Mouse (Mus musculus) left cerebral cortex, adult 9 months (tissue): ENCODE measurements around the gene Fbrsl1.
A peak's percentile ranks its signal among the peaks of the same experiment; 100 is the strongest.

Source experiments
- DNase-seq, 2 experiments: peaks; one replicate each; pipeline ENCODE4 v3.0.0; 2022; ENCODE audit warnings: low spot score in 2 of 2

The Fbrsl1 gene

GRCm38 (mm10) chr5:110415806-110416700 lies 32.2 kb downstream of the Fbrsl1 start:
- no peak for DNase-seq

GRCm38 (mm10) chr5:110415022-110415421 lies 33.3 kb downstream of the Fbrsl1 start:
- no peak for DNase-seq

- DNase-seq: no peak
Measured at GRCm38 (mm10) chr5:110413018-110413417, 35.3 kb downstream of the Fbrsl1 start.

GRCm38 (mm10) chr5:110410386-110410785 lies 37.9 kb downstream of the Fbrsl1 start:
- no peak for DNase-seq

- DNase-seq: no peak
Measured at GRCm38 (mm10) chr5:110408967-110409366, 39.3 kb downstream of the Fbrsl1 start.

GRCm38 (mm10) chr5:110406065-110406714 lies 42.1 kb downstream of the Fbrsl1 start:
- no peak for DNase-seq

DNA sequence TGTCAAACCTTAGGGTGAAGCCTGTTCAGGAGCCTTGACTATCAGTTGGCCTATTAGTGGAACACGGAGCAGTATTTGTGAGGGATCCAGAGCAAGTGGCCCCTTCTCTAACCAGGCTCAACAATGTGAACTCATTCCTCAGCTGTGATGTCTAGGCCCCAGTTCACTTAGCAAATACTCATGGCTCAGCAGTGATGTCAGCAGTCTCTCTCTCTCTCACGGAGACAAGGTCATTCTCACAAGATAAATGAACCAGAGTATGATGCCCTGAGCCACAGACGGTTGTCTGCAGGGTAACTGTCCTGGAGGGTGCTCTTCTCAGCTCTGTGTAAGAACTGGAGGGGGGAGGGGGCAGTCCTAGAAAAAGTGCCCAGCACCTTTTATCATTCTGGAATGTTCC lies 44.4 kb downstream of the Fbrsl1 start:
- DNase-seq: no peak

GRCm38 (mm10) chr5:110402557-110402956 lies 45.7 kb downstream of the Fbrsl1 start:
- DNase-seq: no peak

DNA sequence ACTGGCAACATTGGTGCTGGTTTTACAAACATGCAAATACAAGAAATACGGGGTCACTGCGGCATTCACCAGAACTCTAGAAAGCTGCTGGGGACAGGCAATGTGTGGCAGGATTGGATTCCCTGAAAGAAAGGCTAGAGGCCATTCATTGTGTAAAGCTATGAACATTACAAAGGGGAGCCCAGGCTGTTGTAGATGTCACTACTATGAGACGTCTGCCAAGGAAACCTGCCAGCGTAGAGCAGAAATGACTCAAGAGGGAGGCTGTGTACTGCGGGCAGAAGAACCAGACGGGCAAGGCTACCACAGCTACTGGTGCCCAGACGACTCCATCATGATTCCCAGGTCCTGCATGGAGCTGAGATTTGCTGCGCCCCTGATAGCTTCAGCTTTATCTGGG lies 47.2 kb downstream of the Fbrsl1 start:
- no peak for DNase-seq

GRCm38 (mm10) chr5:110395006-110395661 lies 53.2 kb downstream of the Fbrsl1 start:
- DNase-seq: no peak

DNA sequence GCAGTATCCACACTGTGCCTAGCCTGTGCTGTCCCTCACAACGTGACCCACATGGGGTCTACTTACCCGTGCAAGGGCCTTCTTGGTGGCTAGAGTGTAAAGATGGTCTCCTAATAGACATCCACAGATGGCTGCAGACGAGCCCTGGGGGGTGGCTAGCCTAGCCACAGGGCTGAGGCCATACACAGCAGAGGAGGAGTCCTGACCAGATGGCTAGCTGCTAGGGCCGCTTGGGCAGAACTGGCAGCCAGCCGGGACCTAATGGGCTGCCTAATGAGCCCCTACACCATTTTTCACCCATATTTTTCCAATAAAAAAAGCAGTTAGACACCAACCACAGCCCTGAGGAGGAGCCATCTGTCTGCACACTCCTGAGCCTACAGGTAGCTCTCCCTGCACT lies 55.6 kb downstream of the Fbrsl1 start:
- DNase-seq: no peak

GRCm38 (mm10) chr5:110390631-110391030 lies 57.7 kb downstream of the Fbrsl1 start:
- no peak for DNase-seq

- DNase-seq: no peak
Measured at GRCm38 (mm10) chr5:110387332-110387731, 61.0 kb downstream of the Fbrsl1 start.

GRCm38 (mm10) chr5:110386371-110387330 lies 61.7 kb downstream of the Fbrsl1 start:
- DNase-seq: peak in 1 of 2 experiments; percentile 47

GRCm38 (mm10) chr5:110385263-110385662 lies 63.0 kb downstream of the Fbrsl1 start:
- DNase-seq: no peak

GRCm38 (mm10) chr5:110384491-110384890 lies 63.8 kb downstream of the Fbrsl1 start:
- DNase-seq: no peak

- DNase-seq: no peak
Measured at GRCm38 (mm10) chr5:110379823-110380222, 68.5 kb downstream of the Fbrsl1 start.

GRCm38 (mm10) chr5:110379086-110379485 lies 69.2 kb downstream of the Fbrsl1 start:
- DNase-seq: no peak

- no peak for DNase-seq
Measured at GRCm38 (mm10) chr5:110378181-110378583, 70.1 kb downstream of the Fbrsl1 start.

DNA sequence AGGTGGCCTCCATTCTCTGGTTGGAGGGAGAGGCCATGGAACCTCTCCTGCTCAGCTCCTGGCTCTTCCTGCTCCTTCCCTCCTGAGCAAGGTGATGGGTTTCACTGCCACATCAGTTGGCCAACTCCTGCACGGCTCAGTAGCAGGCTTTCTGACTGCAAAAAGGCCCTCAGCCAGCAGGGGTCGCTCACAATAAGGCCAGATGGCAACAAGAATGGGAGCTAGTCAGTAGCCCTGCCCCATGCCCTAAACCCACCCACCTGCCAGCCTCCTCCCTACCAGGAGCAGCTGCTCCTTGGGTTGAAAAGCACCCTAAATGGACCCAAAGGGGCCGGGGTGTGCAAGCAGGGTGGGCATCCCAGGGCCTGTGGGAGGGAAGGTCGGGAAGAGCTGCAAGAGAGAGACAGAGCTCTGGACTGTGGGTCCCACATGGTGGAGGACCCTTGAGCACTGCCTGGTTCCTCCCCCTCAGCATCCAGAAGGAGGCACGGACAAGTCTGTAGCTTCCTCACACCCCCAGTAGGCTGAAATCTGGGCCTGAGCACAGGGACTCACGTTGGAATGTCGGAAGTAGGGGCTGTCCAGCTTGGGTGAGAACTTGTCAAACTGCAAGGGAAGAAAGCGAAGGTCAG lies 71.4 kb downstream of the Fbrsl1 start:
- DNase-seq: peak in 1 of 2 experiments; percentile 83
